Mouse (Mus musculus) midbrain, embryonic 10.5 days (tissue): ENCODE results near the gene Cacnb4. TPM values are rescaled to one million over a fixed set of nuclear protein-coding genes. Genes with fewer than 3 reads are reported as not detected.

Source experiments
- DNase-seq: peaks from one replicate; pipeline ENCODE4 v3.0.0-alpha.2; 2017; ENCODE audit warnings: low spot score
- H3K27ac ChIP-seq: fragments of 300-500 bp; sonication (generic); replicated peaks from 2 replicates; pipeline ENCODE4 v1.5.1; 2016; ENCODE audit warnings: mild to moderate bottlenecking
- H3K27me3 ChIP-seq: fragments of 300-500 bp; sonication (generic); 2 replicates; pipeline ENCODE4 v1.6.1; 2016; ENCODE audit warnings: low read depth, mild to moderate bottlenecking; ENCODE audit not compliant: poor library complexity, severe bottlenecking
- H3K36me3 ChIP-seq: fragments of 300-500 bp; sonication (generic); 2 replicates; pipeline ENCODE4 v1.6.1; 2016; ENCODE audit warnings: mild to moderate bottlenecking, moderate library complexity
- H3K4me1 ChIP-seq: fragments of 300-500 bp; sonication (generic); 2 replicates; pipeline ENCODE4 v1.6.1; 2016
- H3K4me3 ChIP-seq: fragments of 300-500 bp; sonication (generic); 2 replicates; pipeline ENCODE4 v1.5.1; 2016; ENCODE audit warnings: mild to moderate bottlenecking, moderate library complexity
- H3K9me3 ChIP-seq: fragments of 300-500 bp; sonication (generic); replicated peaks from 2 replicates; pipeline ENCODE4 v1.6.1; 2016; ENCODE audit warnings: mild to moderate bottlenecking
- WGBS: fragments of 180-500 bp; shearing (Covaris S2); methylation state at CpG from one replicate; pipeline ENCODE4 v1.1.7; 2016; 5-methylcytosine and 5-hydroxymethylcytosine counted together
- polyA plus RNA-seq: library from polyadenylated mRNA; unstranded; fragments of >200 nt; fragmentation: Nextera tagmentation; extraction: Ambion mirVana; gene quantifications from 2 replicates; pipeline ENCODE4 v1.2.1, GENCODE M21; 2016

Cacnb4 gene
- 1.0 and 2.6 TPM in 2 replicates for polyA plus RNA-seq

DNA sequence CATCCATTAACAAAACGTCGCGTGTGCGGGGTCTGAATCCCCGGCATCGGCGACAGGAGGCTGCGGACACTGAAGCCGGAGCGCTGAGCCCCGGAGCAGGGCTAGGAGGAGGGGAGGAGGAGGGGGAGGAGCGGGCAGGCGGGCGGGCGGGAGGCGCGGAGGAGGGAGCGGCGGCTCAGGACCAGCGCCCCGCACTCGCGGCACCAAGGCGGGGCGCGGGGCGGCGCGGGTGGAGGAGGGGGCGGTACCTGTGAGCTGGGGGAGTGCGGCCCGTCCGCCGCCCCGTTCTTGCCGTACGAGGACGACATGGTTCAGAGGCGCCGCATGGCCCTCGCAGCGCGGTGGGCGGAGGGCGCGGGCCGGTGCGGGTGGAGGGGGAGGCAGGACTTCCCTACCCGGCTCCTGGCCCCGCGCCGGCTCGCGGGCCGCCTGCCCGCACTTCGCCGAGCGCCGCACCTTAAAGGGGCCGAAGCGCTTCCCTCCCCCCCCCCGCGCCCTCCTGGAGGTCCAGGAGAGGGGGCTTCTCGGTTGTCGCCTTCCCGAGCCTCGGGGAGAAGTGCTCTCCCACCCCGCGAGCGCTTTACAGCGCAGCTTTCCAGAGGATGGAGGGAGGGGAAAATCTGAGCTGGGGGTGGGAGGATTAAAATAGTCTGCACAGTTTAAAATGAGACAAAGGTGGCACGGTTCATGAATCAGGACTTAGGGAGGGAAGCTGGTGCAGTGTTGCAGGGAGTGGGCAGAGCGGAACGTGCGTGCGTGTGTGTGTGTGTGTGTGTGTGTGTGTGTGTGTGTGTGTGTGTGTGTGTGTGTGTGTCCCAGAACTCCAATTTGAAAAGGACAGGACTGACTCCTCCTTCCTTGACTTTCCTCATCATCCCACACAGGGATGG is at the start of gene Cacnb4:
Gene Cacnb4 (minus strand): TSS at position 809 of the 890 bp plus-strand sequence.
- Histone ChIP-seq H3K36me3 (no peaks in the 10 kb centered on the region), H3K9me3 (no peaks in the 10 kb centered on the region), H3K27ac (peak within 1 kb of the TSS; percentile 86), H3K4me1 (peaks cover 23% of the 10 kb centered on the region), H3K27me3 (peaks cover 70% of the 10 kb centered on the region), H3K4me3 (peak within 1 kb of the TSS; percentile 72)
- under 1% methylated on average over 75 of the region's 77 CpGs for WGBS
- DNase-seq, result peak; percentile 77

DNA sequence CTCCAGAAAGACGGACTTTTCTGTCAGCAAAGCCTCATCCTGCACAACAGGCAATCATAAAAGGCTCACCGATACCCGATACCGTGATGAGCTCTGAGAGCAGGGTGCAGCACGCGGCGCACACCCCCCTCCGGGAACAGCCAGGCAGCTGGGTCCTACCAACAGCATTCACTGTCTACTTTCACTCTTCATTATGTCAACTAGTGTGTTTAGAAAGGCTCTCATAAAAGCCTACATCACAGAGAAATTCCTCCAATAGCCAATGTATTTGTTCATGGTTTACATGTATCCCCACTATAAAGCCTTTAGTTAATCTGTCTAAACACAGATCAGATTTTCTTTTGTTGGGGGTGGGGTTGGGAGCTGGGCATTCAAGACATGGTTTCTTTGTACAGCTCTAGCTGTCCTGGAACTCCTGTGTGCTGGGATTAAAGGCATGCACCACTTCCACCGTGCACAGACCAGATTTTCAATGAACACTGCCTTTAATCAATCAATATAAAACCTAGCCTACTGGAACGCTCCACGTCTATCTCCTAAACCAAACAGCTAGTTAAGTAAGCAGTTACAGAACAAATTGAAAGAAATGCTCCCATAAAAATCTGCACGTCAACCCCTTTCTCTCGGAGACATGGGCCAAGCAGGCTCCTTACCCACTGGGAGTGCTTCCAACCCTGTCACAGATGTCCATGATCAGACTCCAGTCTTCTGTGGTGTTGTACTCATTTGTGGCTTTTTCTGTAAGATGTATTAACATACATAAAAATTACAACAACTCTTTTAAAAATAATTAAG is 43.8 kb upstream of the Cacnb4 start:
- WGBS, result 52% methylated on average over 13 of the region's 13 CpGs
- H3K4me3 ChIP-seq, result 0 out of 2 replicates have a peak overlapping the region, but pooled peaks have one; percentile 6
- DNase-seq, result peak; percentile 15
- H3K27ac ChIP-seq, result peak overlapping the region; percentile 61
- peaks cover 14% of the 10 kb centered on the region for H3K4me1 ChIP-seq
- H3K27me3 ChIP-seq, result no peaks in the 10 kb centered on the region
- H3K36me3 ChIP-seq, result no peaks in the 10 kb centered on the region
- H3K9me3 ChIP-seq, result no peaks in the 10 kb centered on the region

DNA sequence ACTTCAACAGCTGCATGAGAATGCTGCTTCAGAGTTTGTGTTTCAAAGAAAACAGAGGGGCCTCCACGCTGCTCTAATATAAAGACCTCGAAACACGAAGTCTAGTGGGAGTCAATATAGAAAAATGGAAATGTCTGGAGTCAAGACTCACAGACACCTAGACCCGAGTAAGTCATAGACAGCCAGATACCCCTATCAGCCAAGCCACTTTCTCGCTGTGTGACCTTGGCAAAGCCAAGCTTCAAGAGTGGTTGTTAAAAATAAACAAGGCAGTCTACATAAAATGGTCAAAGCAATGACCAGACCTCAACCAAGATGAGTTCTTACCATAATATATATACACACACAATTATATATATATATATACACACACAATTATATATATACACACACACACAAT is 40.4 kb upstream of the Cacnb4 start:
- Histone ChIP-seq H3K27me3 (no peaks in the 10 kb centered on the region), H3K9me3 (no peaks in the 10 kb centered on the region), H3K4me1 (peaks cover 14% of the 10 kb centered on the region), H3K36me3 (peaks cover 28% of the 10 kb centered on the region), H3K4me3 (no peak overlapping the region), H3K27ac (no peak overlapping the region)
- 96% methylated on average over 5 of the region's 5 CpGs for WGBS
- DNase-seq, result no peak

DNA sequence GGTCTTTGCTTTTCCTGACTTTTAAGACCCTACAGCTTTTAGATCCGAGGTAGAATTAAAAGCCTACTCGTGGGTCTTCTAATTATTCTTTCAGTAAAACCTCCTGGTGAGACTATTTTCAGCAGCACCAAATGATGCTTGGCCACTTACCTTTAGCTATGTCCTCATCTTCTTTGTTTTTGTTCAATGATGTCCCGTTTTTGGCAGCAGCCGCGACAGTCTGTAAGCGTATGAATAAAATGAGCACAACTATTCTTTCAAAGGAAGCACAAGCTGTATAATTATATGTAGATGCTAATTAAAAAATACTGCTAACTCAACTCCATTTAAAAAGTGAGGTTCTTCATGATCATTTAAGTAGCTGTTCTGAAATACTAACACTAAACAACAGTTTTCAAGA is 38.9 kb upstream of the Cacnb4 start:
- Histone ChIP-seq H3K4me3 (no peak overlapping the region), H3K36me3 (peaks cover 31% of the 10 kb centered on the region), H3K27me3 (no peaks in the 10 kb centered on the region), H3K4me1 (peaks cover 11% of the 10 kb centered on the region), H3K9me3 (no peaks in the 10 kb centered on the region), H3K27ac (no peak overlapping the region)
- WGBS, result 94% methylated on average over 6 of the region's 6 CpGs
- no peak for DNase-seq

DNA sequence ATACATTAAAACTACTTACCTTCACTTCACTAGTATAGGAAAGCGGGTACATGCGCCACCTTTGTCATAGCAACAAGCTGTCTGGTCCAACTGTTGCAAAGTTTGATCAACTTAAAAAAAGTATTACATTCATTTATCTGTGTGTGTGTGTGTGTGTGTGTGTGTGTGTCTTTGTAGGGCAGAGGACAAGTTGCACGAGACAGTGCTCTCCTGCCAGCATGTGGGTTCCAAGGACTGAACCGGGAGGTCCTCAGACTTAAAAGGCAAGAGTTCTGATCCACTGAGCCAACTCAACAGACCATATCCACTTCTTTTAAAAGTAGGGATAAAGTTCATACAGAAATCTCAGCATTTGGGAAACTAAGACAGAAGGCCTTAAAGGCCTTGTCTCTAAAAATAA is 37.5 kb upstream of the Cacnb4 start:
- Histone ChIP-seq H3K4me1 (no peaks in the 10 kb centered on the region), H3K9me3 (no peaks in the 10 kb centered on the region), H3K27me3 (no peaks in the 10 kb centered on the region), H3K4me3 (no peak overlapping the region), H3K27ac (no peak overlapping the region), H3K36me3 (peaks cover 42% of the 10 kb centered on the region)
- WGBS, result 92% methylated on average over 4 of the region's 4 CpGs
- no peak for DNase-seq

DNA sequence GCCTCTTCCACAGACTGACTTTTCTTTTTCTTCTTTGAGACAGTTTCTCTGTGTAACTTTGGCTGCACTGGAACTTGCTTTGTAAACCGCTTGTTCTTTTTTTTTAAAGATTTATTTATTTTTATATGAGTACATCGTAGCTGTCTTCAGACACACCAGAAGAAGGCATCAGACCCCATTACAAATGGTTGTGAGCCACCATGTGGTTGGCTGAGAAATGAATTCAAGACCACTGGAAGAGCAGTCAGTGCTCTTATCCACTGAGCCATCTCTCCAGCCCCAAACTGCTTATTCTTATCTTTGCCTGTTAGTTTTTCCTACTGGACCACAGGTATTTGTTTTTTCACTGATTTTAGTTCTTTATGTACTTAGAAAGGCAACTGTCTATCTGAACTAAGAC is 34.2 kb upstream of the Cacnb4 start:
- 95% methylated on average over 2 of the region's 2 CpGs for WGBS
- Histone ChIP-seq H3K36me3 (peaks cover 60% of the 10 kb centered on the region), H3K4me1 (no peaks in the 10 kb centered on the region), H3K27ac (no peak overlapping the region), H3K4me3 (no peak overlapping the region), H3K9me3 (no peaks in the 10 kb centered on the region), H3K27me3 (no peaks in the 10 kb centered on the region)
- DNase-seq, result no peak

DNA sequence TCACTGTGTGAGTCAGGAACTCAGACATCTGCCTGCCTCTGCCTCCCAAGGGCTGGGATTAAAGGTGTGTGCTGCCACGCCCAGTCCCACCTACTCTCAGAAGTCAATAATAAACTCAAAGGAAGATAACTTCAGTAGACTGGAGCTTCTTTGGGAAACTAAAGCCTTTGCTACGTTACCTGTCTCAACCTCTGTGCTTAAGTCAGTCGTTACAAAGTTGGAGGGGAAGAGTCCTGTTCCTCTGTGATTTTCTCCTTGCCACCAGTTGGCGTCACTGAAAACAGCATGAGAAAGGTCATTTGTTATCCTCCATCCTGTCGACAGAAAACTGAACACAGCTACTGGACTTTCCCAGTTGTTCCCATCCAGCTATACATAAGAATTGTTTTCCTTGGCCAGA is 32.8 kb upstream of the Cacnb4 start:
- Histone ChIP-seq H3K9me3 (no peaks in the 10 kb centered on the region), H3K4me1 (no peaks in the 10 kb centered on the region), H3K27me3 (no peaks in the 10 kb centered on the region), H3K4me3 (no peak overlapping the region), H3K36me3 (peaks cover 58% of the 10 kb centered on the region), H3K27ac (no peak overlapping the region)
- DNase-seq, result no peak
- 92% methylated on average over 5 of the region's 5 CpGs for WGBS

DNA sequence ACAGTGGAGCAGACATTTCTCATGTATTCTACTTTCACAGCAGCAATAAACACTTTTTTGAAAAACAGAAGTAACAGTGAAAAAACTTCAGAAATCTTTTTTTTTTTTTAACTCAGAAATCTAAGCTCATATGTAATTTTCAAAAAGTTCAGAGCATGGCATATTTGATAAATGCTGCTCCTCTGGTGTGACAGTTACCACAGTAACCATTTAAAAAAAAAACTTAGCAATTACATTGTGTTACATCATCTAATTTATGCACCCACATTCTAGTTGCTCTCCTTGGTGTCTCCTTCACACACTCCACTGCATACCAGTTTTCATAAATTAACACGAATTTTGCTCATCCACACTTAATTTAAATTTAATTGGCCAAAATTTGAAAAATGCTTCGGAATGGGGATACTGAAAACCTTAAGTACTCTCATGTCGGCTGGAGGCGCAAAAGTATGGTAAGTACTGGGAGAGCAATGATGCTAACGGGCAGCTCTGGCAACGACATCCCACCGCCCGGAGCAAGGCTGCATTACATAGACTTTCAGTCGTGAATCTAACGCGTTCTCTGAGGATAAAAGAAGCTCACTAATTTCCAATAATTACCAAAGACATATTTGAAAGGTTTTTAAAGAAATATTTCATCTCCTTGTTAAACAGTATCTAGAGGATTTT is 24.9 kb upstream of the Cacnb4 start:
- 94% methylated on average over 11 of the region's 11 CpGs for WGBS
- Histone ChIP-seq H3K27me3 (no peaks in the 10 kb centered on the region), H3K4me3 (no peak overlapping the region), H3K4me1 (no peaks in the 10 kb centered on the region), H3K27ac (no peak overlapping the region), H3K9me3 (no peaks in the 10 kb centered on the region), H3K36me3 (peaks cover 40% of the 10 kb centered on the region)
- DNase-seq, result no peak

DNA sequence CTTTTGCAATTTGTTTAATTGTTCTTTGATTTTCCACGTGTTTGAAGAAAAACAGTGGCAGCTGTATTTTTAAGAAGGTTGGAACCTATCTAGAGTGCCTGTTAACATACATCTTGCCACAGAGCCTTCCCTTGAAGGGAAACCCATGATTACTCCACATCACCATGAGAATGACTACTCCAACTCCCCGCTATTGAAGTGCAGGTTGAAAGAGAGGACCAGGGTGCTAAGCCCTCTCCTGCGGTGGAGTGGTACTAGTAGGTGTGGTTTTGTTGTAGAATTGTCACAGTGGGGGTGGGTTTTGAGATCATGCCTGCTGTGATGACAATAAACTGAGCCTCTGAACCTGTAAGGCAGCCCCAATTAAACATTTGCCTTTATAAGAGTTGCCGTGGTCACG is 23.7 kb upstream of the Cacnb4 start:
- WGBS, result 64% methylated on average over 5 of the region's 5 CpGs
- H3K4me3 ChIP-seq, result no peak overlapping the region
- DNase-seq, result no peak
- no peaks in the 10 kb centered on the region for H3K9me3 ChIP-seq
- no peaks in the 10 kb centered on the region for H3K4me1 ChIP-seq
- no peaks in the 10 kb centered on the region for H3K27me3 ChIP-seq
- H3K27ac ChIP-seq, result no peak overlapping the region
- H3K36me3 ChIP-seq, result peaks cover 29% of the 10 kb centered on the region

DNA sequence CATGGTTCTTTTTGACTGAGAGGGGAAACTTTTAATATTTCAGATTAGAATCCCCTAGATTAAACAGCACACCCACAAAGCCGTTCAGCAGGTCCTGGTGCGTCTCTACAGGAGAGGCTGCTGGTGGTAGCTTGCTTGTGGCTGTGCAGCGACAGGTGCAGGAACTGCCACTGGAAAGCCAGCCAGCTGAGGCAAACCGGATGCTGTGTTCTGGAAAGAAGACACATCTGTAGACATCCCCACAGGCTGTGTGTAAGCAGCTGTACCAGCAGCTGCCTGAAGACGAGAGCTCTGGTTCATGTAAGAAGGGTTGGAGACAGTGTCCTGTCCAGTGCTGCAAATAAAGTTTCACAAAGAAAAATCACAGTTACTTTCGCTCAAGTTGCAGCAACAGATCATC is 18.0 kb upstream of the Cacnb4 start:
- DNase-seq, result no peak
- no peak overlapping the region for H3K27ac ChIP-seq
- no peaks in the 10 kb centered on the region for H3K9me3 ChIP-seq
- peaks cover 16% of the 10 kb centered on the region for H3K36me3 ChIP-seq
- no peaks in the 10 kb centered on the region for H3K27me3 ChIP-seq
- H3K4me3 ChIP-seq, result no peak overlapping the region
- WGBS, result 85% methylated on average over 6 of the region's 6 CpGs
- no peaks in the 10 kb centered on the region for H3K4me1 ChIP-seq

DNA sequence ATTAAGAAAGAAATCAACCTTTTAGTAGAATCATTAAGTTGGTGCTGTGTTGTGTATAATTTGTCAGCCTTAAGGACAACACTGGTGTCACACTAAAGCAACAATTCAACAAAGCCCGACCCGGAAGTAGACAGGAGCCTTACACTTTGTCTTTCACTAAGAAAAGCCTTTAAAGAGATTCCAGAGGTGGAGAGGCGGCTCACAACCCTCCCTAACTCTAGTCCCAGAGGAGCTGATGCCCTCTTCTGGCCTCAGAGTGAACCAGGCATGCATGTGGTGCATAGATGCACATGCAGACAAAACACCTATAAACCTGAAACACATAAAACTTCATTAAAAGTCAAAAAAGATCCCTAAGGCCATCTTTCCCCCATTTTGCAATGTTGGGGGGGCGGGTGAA is 15.1 kb upstream of the Cacnb4 start:
- Histone ChIP-seq H3K4me1 (no peaks in the 10 kb centered on the region), H3K27me3 (no peaks in the 10 kb centered on the region), H3K9me3 (no peaks in the 10 kb centered on the region), H3K36me3 (peaks cover 13% of the 10 kb centered on the region; the same call in 1 of the 2 replicates), H3K4me3 (no peak overlapping the region), H3K27ac (no peak overlapping the region)
- DNase-seq, result no peak
- 69% methylated on average over 4 of the region's 4 CpGs for WGBS

DNA sequence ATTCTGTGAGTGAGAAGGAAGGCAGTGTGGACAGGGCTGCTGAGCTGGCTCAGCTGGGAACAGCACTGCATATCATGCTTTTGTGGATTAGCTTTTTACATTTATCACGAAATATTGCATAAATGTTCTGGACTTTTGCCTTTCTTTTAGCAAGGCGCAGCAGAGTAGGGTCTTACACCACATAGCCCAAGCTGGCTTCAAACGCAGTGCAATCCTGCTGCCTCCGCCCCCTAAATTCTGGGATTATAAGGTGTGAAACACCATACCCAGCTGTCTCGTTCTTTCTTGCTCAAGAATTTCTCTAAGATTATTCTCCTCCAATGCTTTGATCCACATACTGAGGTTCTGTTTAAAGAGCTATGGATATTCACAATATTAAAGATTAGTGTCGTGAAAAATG is 10.0 kb upstream of the Cacnb4 start:
- DNase-seq, result no peak
- no peak overlapping the region for H3K27ac ChIP-seq

More for the DNA sequence above, 10.0 kb upstream of the Cacnb4 start:
- Histone ChIP-seq H3K4me1 (no peaks in the 10 kb centered on the region), H3K4me3 (no peak overlapping the region), H3K9me3 (no peaks in the 10 kb centered on the region), H3K27me3 (no peaks in the 10 kb centered on the region), H3K36me3 (no peaks in the 10 kb centered on the region)
- WGBS, result 90% methylated on average over 6 of the region's 6 CpGs
